ENCODE assay signal across 13 mouse cellular contexts in the genomic region with DNA sequence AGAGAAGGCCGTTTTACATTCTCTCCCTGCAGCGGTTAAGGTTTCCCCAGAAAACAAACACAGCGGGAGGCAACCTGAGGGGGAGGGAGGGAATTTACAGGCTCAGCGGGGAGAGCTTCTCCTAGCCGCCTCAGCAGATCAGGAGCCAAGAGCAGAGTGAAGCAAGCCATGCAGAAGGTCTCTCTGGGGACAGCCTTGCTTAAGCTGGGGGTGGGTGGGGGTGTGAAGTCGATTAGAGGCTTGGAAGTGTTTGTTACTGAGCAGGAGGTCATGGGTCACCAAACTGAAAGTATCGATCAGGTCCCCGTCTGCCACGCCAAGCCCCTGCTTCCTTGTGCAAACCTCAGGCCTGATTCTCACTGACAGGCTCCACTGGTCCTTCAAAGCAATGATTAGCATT. TPM values are rescaled to one million over a fixed set of nuclear protein-coding genes. Genes with fewer than 3 reads are reported as not detected.
DNase-seq lines count a peak whose midpoint lies in the region; ATAC-seq and TF ChIP-seq lines count a peak whose summit lies in the region.
"Had no signal": no experiment of that assay in that cellular context is flagged by ENCODE, and none has a peak within 500 bp of the region (broad histone marks: within the 10 kb centered on the region; RNA-seq: fewer than 3 reads in every experiment).

No protein-coding gene starts in this region.

- no peak for TF ChIP-seq CTCF in midbrain, postnatal 0 days (IDR thresholded peaks at IDR 0.05)
- TF ChIP-seq CTCF in lung, adult 2 months (IDR thresholded peaks at IDR 0.05; ENCODE audit: insufficient read depth, low read length): no peak

- H3K27ac ChIP-seq in forebrain, embryonic 11.5 days (ENCODE audit: low read depth, low read length): no peak overlapping the region
- H3K27ac ChIP-seq in forebrain, embryonic 15.5 days (replicated peaks): no peak overlapping the region
- H3K27ac ChIP-seq in hindbrain, embryonic 12.5 days: no peak overlapping the region
- no peak overlapping the region for H3K27ac ChIP-seq in midbrain, postnatal 0 days (ENCODE audit: low read depth, low read length)
- H3K27ac ChIP-seq: stomach, postnatal 0 days had no signal

- H3K4me1 ChIP-seq in forebrain, embryonic 11.5 days (replicated peaks; ENCODE audit: control insufficient read depth, insufficient read depth, low read length): peaks cover 8% of the 10 kb centered on the region; the same call in 1 of the 2 replicates
- peaks cover 15% of the 10 kb centered on the region for H3K4me1 ChIP-seq in forebrain, embryonic 15.5 days
- H3K4me1 ChIP-seq in hindbrain, embryonic 12.5 days: peaks cover 17% of the 10 kb centered on the region
- 0 out of 2 replicates have a peak, but pooled peaks cover 4% of the 10 kb centered on the region for H3K4me1 ChIP-seq in midbrain, postnatal 0 days (ENCODE audit: insufficient read depth, low read length)
- no peaks in the 10 kb centered on the region for H3K4me1 ChIP-seq in lung, adult 2 months (ENCODE audit: control insufficient read depth, insufficient read depth, low read length)

- no peaks in the 10 kb centered on the region for H3K36me3 ChIP-seq in forebrain, embryonic 11.5 days (ENCODE audit: control insufficient read depth, insufficient read depth, low read length)
- no peaks in the 10 kb centered on the region for H3K36me3 ChIP-seq in forebrain, embryonic 15.5 days
- no peaks in the 10 kb centered on the region for H3K36me3 ChIP-seq in hindbrain, embryonic 12.5 days
- H3K36me3 ChIP-seq in midbrain, postnatal 0 days (ENCODE audit: insufficient read depth, low read length): no peaks in the 10 kb centered on the region

- H3K9ac ChIP-seq in forebrain, embryonic 11.5 days (ENCODE audit: low read length): no peak overlapping the region
- no peak overlapping the region for H3K9ac ChIP-seq in forebrain, embryonic 15.5 days (replicated peaks)
- no peak overlapping the region for H3K9ac ChIP-seq in hindbrain, embryonic 12.5 days
- H3K9ac ChIP-seq in midbrain, postnatal 0 days (replicated peaks; ENCODE audit: low read length, poor library complexity, severe bottlenecking): no peak overlapping the region

- no peak for ATAC-seq in forebrain, embryonic 11.5 days (replicated peaks; ENCODE audit: low FRiP score)
- no peak for ATAC-seq in forebrain, embryonic 15.5 days (replicated peaks)
- peak; percentile 54; the same call in 1 of the 2 replicates for ATAC-seq in hindbrain, embryonic 12.5 days (ENCODE audit: low FRiP score)
- no peak for ATAC-seq in midbrain, postnatal 0 days (ENCODE audit: low FRiP score)

- TF ChIP-seq POLR2A in lung, adult 2 months (IDR thresholded peaks at IDR 0.05; ENCODE audit: borderline replicate concordance, extremely low read depth, low read depth, low read length): no peak

- H3K4me3 ChIP-seq in forebrain, embryonic 11.5 days (ENCODE audit: low read depth, low read length): no peak overlapping the region
- no peak overlapping the region for H3K4me3 ChIP-seq in forebrain, embryonic 15.5 days
- no peak overlapping the region for H3K4me3 ChIP-seq in hindbrain, embryonic 12.5 days
- H3K4me3 ChIP-seq in midbrain, postnatal 0 days (ENCODE audit: low read depth, low read length): no peak overlapping the region
- no peak overlapping the region for H3K4me3 ChIP-seq in lung, adult 2 months (replicated peaks; ENCODE audit: extremely low read depth, low read depth, low read length)
- H3K4me3 ChIP-seq: erythroblast, embryonic 14.5 days had no signal

- peak; percentile 44 for DNase-seq in forebrain, embryonic 11.5 days (ENCODE audit: low spot score)
- DNase-seq in R1 (ENCODE audit: low read depth, low spot score): peak; percentile 88
- DNase-seq in midbrain, postnatal 0 days (ENCODE audit: low spot score): peak; percentile 37
- no peak for DNase-seq in ovary, postnatal 36 days (ENCODE audit: low spot score)
- DNase-seq in lung, adult 2 months: no peak
- no peak for DNase-seq in testis, postnatal 14 days (ENCODE audit: low spot score)
- DNase-seq: cerebellum, adult 2 months; kidney, postnatal 25 days had no signal

- H3K27me3 ChIP-seq in forebrain, embryonic 11.5 days (ENCODE audit: control insufficient read depth, insufficient read depth, low read length): peaks cover 2% of the 10 kb centered on the region; the same call in 1 of the 2 replicates
- H3K27me3 ChIP-seq in forebrain, embryonic 15.5 days: no peaks in the 10 kb centered on the region
- H3K27me3 ChIP-seq in hindbrain, embryonic 12.5 days: peaks cover 11% of the 10 kb centered on the region
- H3K27me3 ChIP-seq in midbrain, postnatal 0 days (ENCODE audit: insufficient read depth, low read length): no peaks in the 10 kb centered on the region

- H3K4me2 ChIP-seq in forebrain, embryonic 11.5 days (ENCODE audit: low read depth, low read length, severe bottlenecking): 0 out of 2 replicates have a peak overlapping the region, but pooled peaks have one; percentile 8
- no peak overlapping the region for H3K4me2 ChIP-seq in forebrain, embryonic 15.5 days (replicated peaks)
- H3K4me2 ChIP-seq in hindbrain, embryonic 12.5 days (replicated peaks): peak overlapping the region; percentile 24; the same call in 1 of the 2 replicates
- H3K4me2 ChIP-seq in midbrain, postnatal 0 days (ENCODE audit: low read depth, low read length, poor library complexity, severe bottlenecking): no peak overlapping the region

- no peaks in the 10 kb centered on the region for H3K9me3 ChIP-seq in forebrain, embryonic 11.5 days (ENCODE audit: control insufficient read depth, low read length)
- H3K9me3 ChIP-seq in forebrain, embryonic 15.5 days: no peaks in the 10 kb centered on the region
- H3K9me3 ChIP-seq in hindbrain, embryonic 12.5 days (replicated peaks): no peaks in the 10 kb centered on the region
- H3K9me3 ChIP-seq in midbrain, postnatal 0 days (ENCODE audit: low read length): no peaks in the 10 kb centered on the region

- WGBS in forebrain, embryonic 11.5 days: 2% methylated on average over 9 of the region's 9 CpGs
- WGBS in forebrain, embryonic 15.5 days: 4% methylated on average over 9 of the region's 9 CpGs
- 1% methylated on average over 9 of the region's 9 CpGs for WGBS in hindbrain, embryonic 12.5 days
- 9% methylated on average over 9 of the region's 9 CpGs for WGBS in midbrain, postnatal 0 days
- WGBS in lung, adult 2 months: 4% methylated on average over 9 of the region's 9 CpGs

RNA-seq across cellular contexts. Expression of a gene that starts 58.7 kb away (rescaled TPM):
- polyA plus RNA-seq in forebrain, embryonic 11.5 days (2014; fragmentation: Nextera tagmentation; extraction: Ambion mirVana): 19.9 and 21.9 TPM in 2 replicates
- 51.5 and 59.0 TPM in 2 replicates for polyA plus RNA-seq in forebrain, embryonic 15.5 days (2015; fragmentation: Nextera tagmentation; extraction: Ambion mirVana)
- 50.6 and 50.7 TPM in 2 replicates for polyA plus RNA-seq in hindbrain, embryonic 12.5 days (2016; fragmentation: Nextera tagmentation; extraction: Ambion mirVana)
- 59.2 and 66.7 TPM in 2 replicates for total RNA-seq in midbrain, postnatal 0 days (2014; rRNA removed)
- polyA plus RNA-seq in midbrain, postnatal 0 days (2015; fragmentation: Nextera tagmentation; extraction: Ambion mirVana): 28.6 and 32.7 TPM in 2 replicates
- polyA plus RNA-seq in lung, adult 2 months (2012; rRNA removed): 0.15 and 0.20 TPM in 2 replicates
- total RNA-seq: hematopoietic stem cell, adult 5-6 weeks had no signal
- polyA plus RNA-seq: erythroblast, embryonic 14.5 days had no signal

Comparison
In these comparisons a context has a peak if more than half of its experiments do, and no peak if none do; other contexts are left out.
1. H3K4me2 ChIP-seq: peak in forebrain, embryonic 11.5 days (single experiment) and hindbrain, embryonic 12.5 days (single experiment); none in forebrain, embryonic 15.5 days (single experiment) and midbrain, postnatal 0 days (single experiment).
2. DNase-seq: peak in forebrain, embryonic 11.5 days (single experiment), R1 (single experiment) and midbrain, postnatal 0 days (single experiment); none in ovary, postnatal 36 days (single experiment), lung, adult 2 months (single experiment) and testis, postnatal 14 days (single experiment).
3. RNA of a gene that starts 58.7 kb away (polyA plus RNA-seq): 51.5 to 59.0 TPM in forebrain, embryonic 15.5 days, 50.6 to 50.7 TPM in hindbrain, embryonic 12.5 days, 28.6 to 32.7 TPM in midbrain, postnatal 0 days and 19.9 to 21.9 TPM in forebrain, embryonic 11.5 days; 0.15 to 0.20 TPM in lung, adult 2 months; every median in the first group is over 10 times any median in the second.